Mouse (Mus musculus) small intestine, adult 2 months (tissue): ENCODE results near the gene Sesn3.

Source experiments
- CTCF ChIP-seq: fragments of 200-500 bp; IDR thresholded peaks from 2 replicates; pipeline ENCODE4 v1.5.1; 2012; ENCODE audit warnings: low read depth, mild to moderate bottlenecking, control low read depth, inconsistent platforms, low read length, moderate library complexity, mixed read lengths; ENCODE audit not compliant: insufficient replicate concordance, insufficient read length; ENCODE audit errors: extremely low read depth
- POLR2A ChIP-seq: fragments of 200-500 bp; IDR thresholded peaks from 2 replicates; pipeline ENCODE4 v1.6.1; 2012; ENCODE audit warnings: low read depth, mild to moderate bottlenecking, control low read depth, inconsistent platforms, low read length, moderate library complexity

DNA sequence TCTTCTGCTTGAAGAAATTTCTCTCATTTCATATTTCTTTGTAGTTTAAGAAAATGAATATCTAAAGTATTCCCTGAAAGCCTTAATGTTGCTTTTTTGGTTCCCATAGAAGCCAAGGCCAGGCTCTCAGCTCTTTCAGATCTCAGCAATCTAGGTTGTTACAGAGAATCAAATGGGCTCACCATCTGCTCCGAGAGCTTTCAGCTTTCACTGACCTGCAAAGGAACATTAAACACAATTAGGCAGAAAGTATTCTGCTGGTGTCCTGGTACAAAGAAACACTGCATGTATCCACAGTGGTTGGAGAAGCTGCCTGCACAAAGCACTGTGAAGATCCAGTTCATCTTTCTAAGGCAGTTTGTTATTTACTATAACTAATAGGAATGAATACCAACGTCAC lies 32.6 kb upstream of the Sesn3 start:
- TF ChIP-seq CTCF (no peak), POLR2A (no peak)
